Mouse (Mus musculus) brown adipose tissue, adult 24 weeks (tissue): ENCODE data around the gene Tmigd1. TPM values are rescaled to one million over a fixed set of nuclear protein-coding genes. Genes with fewer than 3 reads are reported as not detected.
A peak's percentile ranks its signal among the peaks of the same experiment; 100 is the strongest.
"Not testable (repeated sequence)": the region's sequence is repeated elsewhere in the genome, so short reads cannot be mapped to it uniquely, and the experiment has no call there.

Experiments
- H3K27ac ChIP-seq: fragments of 200-500 bp; replicated peaks from 2 replicates; pipeline ENCODE4 v1.5.1; 2012; ENCODE audit warnings: low read depth, mild to moderate bottlenecking, low read length
- H3K4me1 ChIP-seq: fragments of 200-500 bp; 2 replicates; pipeline ENCODE4 v1.6.1; 2012; ENCODE audit warnings: low read length, mixed read lengths; ENCODE audit not compliant: control insufficient read depth, insufficient read depth, insufficient read length
- H3K4me3 ChIP-seq: fragments of 200-500 bp; 2 replicates; pipeline ENCODE4 v1.5.1; 2012; ENCODE audit warnings: low read depth, mild to moderate bottlenecking, low read length, moderate library complexity; ENCODE audit not compliant: insufficient read depth
- polyA plus RNA-seq: library from polyadenylated mRNA; stranded (reverse); fragments of >200 nt; gene quantifications from 2 replicates; pipeline ENCODE4 v1.2.4, GENCODE M21; 2012; ENCODE audit not compliant: missing spikeins, insufficient read depth, insufficient read length

Gene Tmigd1
- polyA plus RNA-seq, 1 experiment: 1.5 TPM

DNA sequence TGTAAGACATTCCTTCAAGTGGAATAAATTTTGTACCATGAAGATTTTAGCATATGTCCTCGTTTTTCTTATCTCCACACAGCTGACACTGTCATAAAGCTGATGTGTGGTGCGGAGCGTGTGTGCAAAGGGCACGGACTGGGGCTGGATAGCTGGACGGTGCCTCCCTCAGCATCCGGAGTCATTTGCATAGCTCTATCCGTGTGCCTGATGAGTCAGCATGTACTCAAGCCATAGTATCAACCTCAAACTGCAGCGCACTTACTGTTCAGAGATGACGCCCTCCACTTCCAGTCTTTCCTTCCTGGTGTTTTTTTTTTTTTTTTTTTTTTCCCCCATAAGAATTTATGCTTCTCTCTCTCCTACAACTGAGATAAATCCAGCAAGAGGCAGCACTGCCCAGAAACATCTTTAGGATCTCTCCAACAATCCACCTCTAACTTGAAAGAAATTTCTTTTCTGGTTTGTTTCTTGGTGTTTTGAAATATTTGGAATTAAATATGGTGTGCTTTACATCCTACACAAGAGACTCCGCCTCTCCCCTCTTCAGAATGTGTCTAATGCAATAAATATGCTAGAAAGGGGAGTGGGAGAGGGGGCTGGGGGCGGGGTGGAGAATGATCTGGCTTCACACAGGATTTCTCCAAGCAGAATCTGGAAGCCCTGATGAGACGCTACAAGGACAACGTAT, 14.7 kb downstream of the Tmigd1 start:
- H3K4me3 ChIP-seq: no peak overlapping the region
- H3K27ac ChIP-seq: no peak overlapping the region
- no peaks in the 10 kb centered on the region for H3K4me1 ChIP-seq

DNA sequence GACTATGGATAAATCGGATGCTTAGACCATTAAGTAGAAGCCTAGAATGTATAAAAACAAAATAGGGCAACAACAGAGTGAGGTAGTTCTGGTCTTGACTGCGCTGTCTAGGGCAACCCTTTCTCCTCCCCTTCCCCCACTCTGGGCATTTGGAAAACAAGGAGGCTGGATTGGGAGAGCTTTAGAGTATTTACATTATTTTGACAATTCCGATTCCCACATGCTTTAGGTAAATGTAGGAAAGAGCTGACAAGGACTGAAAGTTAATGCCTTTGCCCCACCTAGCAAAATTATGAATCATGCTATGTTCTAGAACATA, 15.2 kb downstream of the Tmigd1 start:
- Histone ChIP-seq H3K4me1 (no peaks in the 10 kb centered on the region), H3K27ac (no peak overlapping the region), H3K4me3 (no peak overlapping the region)

DNA sequence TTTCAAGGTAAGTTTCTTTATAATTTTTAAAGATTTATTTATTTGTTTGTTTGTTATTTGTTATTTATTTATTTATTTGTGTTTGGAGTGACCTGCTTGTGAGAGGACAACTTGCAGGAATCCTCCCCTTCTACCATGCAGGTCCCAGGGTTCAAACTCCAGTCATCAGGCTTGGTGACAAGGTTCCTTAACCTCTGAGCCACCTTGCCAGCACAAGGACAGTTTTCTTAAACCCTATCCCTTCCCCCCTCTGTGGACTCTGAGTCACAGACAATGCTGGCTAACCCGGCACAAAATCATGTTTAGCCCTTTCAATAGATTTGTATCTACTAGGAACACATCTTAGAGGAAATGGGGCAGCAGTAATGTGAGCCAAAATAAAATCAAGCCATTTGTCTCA, 18.6 kb downstream of the Tmigd1 start:
- peaks cover 4% of the 10 kb centered on the region; the same call in 1 of the 2 replicates for H3K4me1 ChIP-seq
- H3K4me3 ChIP-seq: no peak overlapping the region
- H3K27ac ChIP-seq: no peak overlapping the region

DNA sequence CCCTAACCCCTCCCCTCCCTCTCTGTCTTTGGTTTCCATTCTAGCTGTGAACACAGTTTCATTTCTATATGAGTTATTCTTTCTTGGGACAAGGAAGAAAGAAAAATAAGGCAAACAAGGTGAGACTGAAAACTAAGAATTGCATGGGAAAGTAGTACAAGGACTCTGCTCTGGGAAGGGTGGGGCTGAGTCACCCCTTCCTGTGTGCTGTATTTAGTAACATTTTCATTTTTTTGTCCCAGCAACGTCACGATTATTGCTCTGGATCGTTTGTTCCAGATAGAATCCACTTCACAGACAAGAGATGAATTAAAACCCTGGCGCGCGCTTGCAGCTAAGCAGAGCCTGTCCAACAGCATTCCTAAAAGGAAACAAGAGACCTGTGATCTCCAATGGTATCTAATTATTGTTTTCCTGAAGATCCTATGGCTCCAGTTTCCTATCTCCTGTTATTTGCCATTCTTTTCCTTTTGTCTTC, 22.8 kb downstream of the Tmigd1 start, which contains the start of gene Blmh:
Gene Blmh (plus strand): TSS at position 51 of the 478 bp plus-strand sequence.
- no peak within 1 kb of the TSS for H3K4me3 ChIP-seq
- peak within 1 kb of the TSS; percentile 37; the same call in 1 of the 2 replicates for H3K27ac ChIP-seq
- peaks cover 4% of the 10 kb centered on the region; the same call in 1 of the 2 replicates for H3K4me1 ChIP-seq

DNA sequence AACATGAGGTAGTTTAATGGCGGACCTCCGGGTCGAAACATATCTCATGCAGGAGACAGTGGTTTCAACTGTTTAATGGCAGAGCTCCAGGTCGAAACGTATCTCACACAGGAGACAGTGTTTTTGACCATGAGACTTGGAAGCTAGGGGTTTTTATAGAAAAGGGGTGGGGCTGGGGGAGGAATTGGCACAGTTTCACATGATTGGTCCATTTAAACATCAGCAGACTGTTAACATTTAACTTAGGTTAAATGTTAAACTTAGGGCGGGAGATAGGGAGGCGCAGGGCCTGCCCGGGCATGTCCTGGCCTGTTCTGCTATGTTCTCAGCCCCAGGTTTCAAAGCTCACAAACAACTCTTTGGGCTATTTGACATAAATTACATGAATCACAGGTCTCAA, 26.6 kb downstream of the Tmigd1 start:
- not testable (repeated sequence) for H3K4me1 ChIP-seq, H3K27ac ChIP-seq, H3K4me3 ChIP-seq

DNA sequence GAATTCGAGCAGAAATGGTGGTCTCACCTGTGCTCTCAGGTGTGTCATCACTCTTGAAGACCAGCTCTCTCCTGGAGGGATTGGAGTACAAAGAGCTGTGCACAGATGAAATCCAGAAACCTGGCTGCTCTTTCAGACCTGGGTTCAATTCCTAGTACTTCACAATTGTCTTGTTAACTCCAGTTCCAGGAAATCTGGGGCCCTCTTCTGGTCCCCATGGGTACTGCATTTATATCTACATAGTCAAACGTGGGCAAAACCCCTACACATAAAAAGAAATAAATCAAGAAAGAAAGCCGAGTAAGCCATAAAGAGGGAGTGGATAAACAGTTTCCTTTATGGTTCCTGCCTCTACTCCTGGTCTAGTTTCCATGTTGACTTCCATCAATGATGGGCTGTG, 31.2 kb downstream of the Tmigd1 start:
- Histone ChIP-seq H3K27ac (no peak overlapping the region), H3K4me1 (no peaks in the 10 kb centered on the region), H3K4me3 (no peak overlapping the region)

DNA sequence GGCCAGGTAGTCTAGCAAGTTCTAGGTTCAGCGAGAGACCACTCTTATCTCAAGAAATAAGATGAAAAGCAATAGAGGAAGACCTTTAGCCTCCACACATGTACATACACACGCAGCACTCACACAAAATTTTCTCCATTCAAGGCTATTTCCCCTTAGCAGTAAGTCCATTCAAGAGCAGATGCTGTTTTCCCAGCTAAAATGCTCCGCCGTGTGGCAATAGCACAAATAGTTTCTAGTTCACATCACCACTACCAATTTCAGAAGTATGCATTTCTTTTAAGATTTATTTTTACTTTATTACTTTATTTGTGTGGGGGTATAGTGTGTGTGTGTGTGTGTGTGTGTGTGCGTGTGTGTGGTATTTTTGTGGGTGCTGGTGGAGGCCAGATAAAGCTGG, 34.6 kb downstream of the Tmigd1 start:
- no peak overlapping the region for H3K27ac ChIP-seq
- H3K4me1 ChIP-seq: no peaks in the 10 kb centered on the region
- H3K4me3 ChIP-seq: no peak overlapping the region

DNA sequence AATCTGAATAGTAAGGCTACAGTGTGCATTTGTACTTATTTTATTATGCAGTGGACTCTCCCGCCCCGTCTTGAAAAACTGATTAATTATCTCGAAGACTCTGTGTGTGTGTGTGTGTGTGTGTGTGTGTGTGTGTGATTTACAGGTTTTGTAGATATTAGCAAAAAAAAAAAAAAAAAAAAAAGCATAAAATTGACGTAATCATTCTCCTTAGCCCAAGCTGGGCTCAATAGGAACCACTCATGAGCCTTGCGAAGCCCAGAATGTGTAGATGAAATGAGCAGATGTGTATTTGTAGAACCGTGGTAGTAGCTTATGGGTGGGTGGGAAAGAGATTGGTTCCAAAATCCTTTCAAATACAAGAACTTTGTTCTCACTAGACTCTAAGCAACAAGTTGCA, 42.9 kb downstream of the Tmigd1 start:
- peak overlapping the region; percentile 98 for H3K4me3 ChIP-seq

DNA sequence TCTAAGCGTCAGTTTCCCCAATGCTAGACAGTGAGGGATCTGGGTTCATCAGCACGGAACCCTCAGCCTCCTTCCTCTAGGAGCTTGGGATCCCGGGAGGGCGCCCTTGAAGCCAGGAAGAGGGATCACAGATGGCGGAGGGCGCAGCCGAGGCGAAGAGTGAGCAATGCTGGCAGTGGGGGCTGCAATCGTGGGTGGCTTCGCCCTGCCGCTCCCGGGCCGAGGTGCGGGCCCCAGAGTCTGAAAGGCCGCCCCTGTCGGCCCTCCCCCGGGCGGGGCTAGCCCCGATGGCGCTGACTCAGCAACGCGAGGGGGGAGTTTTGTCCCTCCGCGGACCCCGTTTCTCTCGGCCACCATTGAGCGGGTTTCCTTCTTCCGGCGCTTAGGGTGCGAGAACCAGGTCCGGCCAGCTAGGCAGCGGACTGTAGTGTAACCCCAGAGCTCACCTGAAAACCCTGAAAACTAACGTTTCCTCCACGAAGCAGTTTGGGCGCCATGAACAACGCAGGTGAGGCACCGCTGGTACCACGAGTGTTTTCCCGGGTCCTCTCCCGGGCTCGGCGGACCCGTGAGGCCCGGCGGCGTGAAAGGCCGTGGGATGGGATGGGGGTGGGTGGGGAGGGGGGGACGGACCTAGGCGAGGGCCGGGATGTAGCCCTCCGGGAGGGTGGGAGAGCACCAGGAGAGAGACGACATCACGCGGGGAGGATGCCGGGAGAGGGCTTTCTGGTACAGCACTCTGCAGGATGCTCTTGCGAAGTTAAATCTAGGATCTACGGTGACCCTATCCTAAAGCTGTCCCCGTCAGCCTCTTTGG, 43.6 kb downstream of the Tmigd1 start:
- Histone ChIP-seq H3K4me3 (peak overlapping the region; percentile 98), H3K27ac (peak overlapping the region; percentile 68), H3K4me1 (peaks cover 4% of the 10 kb centered on the region; the same call in 1 of the 2 replicates)

More for the DNA sequence above, 42.9 kb downstream of the Tmigd1 start:
- Histone ChIP-seq H3K4me1 (peaks cover 4% of the 10 kb centered on the region; the same call in 1 of the 2 replicates), H3K27ac (peak overlapping the region; percentile 68; the same call in 1 of the 2 replicates)

DNA sequence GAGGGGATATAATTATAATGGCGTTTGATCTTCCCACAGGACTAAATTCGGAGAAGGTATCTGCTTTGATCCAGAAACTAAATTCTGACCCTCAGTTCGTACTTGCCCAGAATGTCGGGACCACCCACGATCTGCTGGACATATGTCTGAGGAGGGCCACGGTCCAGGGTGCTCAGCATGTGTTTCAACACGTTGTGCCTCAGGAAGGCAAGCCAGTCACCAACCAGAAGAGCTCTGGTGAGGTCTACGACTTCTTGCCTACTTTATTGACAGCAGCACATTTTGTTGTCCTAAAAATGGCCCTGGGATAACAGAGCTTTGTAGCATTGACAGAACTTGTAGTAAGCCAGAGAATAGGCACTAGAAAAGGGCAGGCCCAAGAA, 44.2 kb downstream of the Tmigd1 start:
- Histone ChIP-seq H3K27ac (no peak overlapping the region), H3K4me3 (peak overlapping the region; percentile 98), H3K4me1 (peaks cover 4% of the 10 kb centered on the region; the same call in 1 of the 2 replicates)

DNA sequence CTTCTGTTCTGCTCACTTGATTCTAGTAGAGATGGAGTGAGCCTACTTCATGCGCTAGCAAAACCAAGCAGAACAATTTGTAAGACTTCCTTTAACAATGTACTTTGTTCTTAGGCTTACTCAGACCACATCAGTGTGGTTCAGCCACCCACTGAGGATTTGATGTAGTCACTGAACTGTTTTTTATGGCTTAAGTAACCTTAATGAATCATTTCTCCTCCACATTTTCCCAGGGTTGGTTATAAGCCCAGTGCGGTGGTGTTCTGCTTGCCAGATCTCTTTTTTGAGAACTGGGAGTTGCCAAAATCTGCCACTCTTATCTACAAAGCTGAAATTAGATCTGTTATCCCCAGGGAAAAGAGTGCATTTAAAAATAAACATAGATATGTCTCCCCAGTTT, 51.6 kb downstream of the Tmigd1 start:
- no peak overlapping the region for H3K4me3 ChIP-seq
- no peak overlapping the region for H3K27ac ChIP-seq
- 0 out of 2 replicates have a peak, but pooled peaks cover 2% of the 10 kb centered on the region for H3K4me1 ChIP-seq

DNA sequence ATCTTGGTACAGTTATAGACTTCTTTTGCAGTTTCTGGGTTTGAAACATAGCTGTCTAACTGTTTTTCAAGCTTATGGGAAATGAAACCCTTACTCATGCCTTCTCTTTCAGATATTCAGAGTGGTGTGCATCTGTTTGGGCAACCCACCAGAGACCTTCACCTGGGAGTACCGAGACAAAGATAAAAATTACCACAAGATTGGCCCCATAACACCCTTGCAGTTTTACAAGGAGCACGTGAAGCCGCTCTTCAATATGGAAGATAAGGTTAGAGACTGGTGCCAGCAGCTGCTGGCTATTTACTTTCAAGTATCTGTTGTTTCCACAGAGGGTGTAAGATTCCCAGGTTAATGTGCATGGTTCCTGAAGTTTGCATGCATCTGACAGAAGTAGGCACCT, 63.7 kb downstream of the Tmigd1 start:
- H3K4me1 ChIP-seq: no peaks in the 10 kb centered on the region
- H3K4me3 ChIP-seq: no peak overlapping the region
- H3K27ac ChIP-seq: no peak overlapping the region

Other genes with a start within 250 kb of the Tmigd1 start
- gene Bhlha9, start 229.7 kb upstream of the Tmigd1 start, polyA plus RNA-seq: not detected in 2 replicates
- 368 and 373 TPM in 2 replicates for gene Trarg1, start 222.4 kb upstream of the Tmigd1 start, polyA plus RNA-seq
- gene Gosr1, start 138.6 kb upstream of the Tmigd1 start, polyA plus RNA-seq: 40.1 and 44.5 TPM in 2 replicates
- 17.4 and 18.6 TPM in 2 replicates for gene Cpd, start 55.1 kb upstream of the Tmigd1 start, polyA plus RNA-seq
- gene Blmh, start 22.6 kb downstream of the Tmigd1 start, polyA plus RNA-seq: 23.5 and 32.1 TPM in 2 replicates
- gene Slc6a4, start 96.4 kb downstream of the Tmigd1 start, polyA plus RNA-seq: not detected in 2 replicates
- gene Nsrp1, start 176.3 kb downstream of the Tmigd1 start, polyA plus RNA-seq: 10.3 and 12.1 TPM in 2 replicates